Mouse (Mus musculus) kidney, adult 8-10 months (tissue): ENCODE results near the gene Zc3h4.
A peak's percentile ranks its signal among the peaks of the same experiment; 100 is the strongest.

Source experiments
- DNase-seq, 2 experiments: peaks; one replicate each; pipeline ENCODE4 v3.0.0; 2022

Gene Zc3h4

DNA sequence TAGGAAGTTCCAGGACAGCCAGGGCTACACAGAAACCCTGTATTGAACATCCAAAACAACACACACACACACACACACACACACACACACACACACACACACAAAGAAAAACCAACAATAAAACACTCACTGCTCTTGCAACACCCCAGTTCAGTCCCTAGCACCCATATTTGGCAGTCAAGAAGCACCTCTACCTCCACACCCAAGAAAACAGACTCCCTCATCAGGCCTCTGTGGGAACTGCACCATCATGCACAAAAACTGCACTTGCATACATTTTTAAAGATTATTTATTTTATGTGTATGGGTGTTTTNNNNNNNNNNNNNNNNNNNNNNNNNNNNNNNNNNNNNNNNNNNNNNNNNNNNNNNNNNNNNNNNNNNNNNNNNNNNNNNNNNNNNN lies 40.5 kb downstream of the Zc3h4 start:
- DNase-seq, result no peak

DNA sequence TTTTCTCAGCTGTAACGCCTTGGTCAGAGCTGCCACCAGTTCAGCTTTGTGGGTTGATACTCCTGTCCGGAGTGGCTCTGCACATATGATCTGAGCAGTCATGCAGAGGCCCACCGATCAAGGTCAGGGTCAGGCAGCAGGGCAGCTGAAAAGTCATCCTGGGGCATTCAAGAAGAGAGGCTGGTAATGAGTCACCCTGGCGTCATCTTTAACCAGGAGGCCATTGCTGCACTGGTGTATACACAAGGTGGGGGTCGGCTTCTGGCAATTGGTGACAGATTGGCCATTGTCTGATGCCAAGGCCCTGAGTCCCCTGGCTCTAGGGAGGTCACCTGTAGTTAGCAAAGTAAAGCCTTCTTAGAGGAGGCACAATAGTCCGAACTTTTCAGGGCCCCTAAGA lies 50.9 kb downstream of the Zc3h4 start:
- no peak for DNase-seq

DNA sequence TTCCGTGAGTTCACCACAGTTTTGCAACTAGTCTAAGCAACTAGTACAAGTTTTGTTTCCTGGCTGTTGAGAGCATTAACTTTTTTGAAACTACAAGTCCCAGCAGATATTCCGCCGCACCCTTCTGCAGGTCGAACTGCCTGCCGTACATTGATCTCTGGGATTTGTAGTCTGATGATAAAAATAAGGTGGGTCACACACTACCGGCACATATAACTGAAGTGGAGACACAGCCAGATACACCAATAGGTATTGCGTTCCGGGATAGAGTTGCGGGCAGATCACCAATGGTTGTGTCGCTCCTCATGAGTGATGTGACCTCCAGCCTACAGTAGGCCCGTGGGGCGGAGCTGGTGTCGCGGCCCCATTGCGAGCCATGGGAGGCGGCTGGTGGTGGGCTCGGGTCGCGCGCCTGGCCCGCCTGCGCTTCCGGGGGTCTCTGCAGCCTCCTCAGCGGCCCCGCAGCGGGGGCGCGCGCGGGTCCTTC lies 51.9 kb downstream of the Zc3h4 start, which contains the start of gene Tmem160:
Tmem160 (plus strand) TSS at position 193 of the 487 bp plus-strand sequence.
- DNase-seq, result peak; percentile 92 to 96

DNA sequence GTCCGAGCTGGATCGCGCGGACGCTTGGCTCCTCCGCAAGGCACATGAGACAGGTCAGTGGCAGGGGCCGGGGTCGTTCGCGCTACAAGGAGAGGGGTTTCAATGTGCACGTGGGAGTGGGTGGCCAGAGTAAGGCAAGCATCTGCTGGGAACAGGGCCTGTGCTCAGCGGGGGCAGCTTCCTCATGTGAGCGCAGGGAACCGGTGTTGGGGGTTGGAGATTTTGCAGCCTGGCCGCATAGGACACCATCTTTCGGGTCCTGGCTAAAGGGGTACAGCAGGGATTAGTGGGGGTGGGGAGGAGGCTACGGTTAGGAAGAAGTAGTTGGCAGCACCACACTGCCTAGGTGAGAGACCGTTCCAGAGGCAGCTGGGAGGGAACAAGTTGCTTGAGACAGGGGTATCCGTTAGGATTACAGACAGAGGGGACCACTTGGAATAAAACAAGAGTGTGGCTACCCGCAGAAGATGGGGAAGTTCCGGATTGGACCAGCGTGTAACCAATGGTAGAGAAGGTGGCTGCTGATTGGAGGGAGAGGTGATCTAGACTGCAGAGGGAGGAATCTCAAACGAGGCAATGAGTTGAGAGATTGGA lies 52.5 kb downstream of the Zc3h4 start:
- peak; percentile 44 to 50 for DNase-seq

DNA sequence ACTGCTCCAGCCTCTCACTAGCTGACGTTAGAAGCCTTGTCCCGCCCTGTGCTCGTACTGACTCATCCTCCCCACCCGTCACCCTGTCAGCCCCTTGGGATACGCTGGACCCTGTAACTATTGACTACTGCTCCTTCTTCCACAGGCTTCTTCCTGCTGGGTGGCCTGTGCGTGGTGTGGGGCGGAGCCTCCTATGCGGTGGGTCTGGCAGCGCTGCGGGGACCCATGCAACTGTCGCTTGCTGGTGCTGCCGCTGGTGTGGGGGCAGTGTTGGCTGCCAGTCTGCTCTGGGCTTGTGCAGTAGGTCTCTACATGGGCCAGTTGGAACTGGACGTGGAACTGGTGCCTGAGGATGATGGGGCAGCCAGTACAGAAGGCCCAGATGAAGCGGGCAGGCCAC lies 54.3 kb downstream of the Zc3h4 start:
- DNase-seq, result no peak

DNA sequence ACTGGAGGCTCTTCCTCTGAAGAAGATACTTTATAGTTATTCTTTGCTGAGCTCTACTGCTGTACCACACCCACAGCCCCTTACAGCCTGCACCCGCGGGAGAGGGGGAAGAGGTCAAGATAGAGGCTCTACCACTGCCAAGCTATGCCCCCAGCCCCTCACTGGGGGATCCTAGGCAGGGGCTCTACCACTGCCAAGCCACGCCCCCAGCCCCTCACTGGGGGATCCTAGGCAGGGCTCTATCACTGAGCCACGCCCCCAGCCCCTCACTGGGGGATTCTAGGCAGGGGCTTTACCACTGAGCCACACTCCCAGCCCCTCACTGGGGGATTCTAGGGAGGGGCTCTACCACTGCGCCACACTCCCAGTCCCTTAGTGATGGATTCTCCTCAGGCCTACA lies 55.6 kb downstream of the Zc3h4 start:
- DNase-seq, result no peak

DNA sequence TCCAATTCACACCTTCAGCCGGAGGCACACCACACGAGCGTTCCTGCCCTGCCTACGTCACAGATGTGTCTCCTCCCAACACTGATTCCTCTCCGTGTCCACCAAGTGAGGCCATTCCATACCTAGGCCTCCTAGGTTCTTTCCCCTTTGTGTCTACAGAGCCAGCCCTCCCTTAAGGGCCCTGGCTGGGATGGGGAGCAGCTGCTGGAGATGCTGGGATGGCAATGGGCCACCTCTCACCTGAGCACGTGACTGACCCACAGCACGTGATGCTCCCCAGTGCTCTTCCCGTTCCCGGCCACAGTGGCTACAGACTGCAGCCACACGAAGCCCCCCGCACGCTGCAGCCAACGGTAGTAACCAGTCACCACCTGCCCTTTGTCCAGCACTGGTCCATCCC lies 59.9 kb downstream of the Zc3h4 start:
- DNase-seq, result no peak

DNA sequence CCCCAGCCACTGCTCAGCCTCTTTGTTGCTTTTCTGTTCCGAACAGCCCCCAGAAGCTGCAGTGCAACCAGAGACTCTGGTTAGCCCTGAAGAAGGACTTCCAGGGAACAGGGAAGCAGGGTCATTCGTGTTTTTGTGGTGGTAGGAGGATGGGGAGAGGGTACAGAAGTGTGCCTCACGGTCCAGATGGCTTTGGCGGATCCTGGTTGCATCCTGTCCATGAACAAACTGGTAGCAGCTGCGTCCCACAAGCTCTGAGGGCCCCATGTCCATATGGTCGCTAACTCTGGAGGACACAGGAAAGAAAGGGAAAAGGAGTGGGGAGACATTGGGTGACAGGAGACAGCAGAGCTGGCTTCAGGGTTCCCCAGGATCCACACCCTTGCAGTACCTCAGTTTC lies 60.4 kb downstream of the Zc3h4 start:
- no peak for DNase-seq

DNA sequence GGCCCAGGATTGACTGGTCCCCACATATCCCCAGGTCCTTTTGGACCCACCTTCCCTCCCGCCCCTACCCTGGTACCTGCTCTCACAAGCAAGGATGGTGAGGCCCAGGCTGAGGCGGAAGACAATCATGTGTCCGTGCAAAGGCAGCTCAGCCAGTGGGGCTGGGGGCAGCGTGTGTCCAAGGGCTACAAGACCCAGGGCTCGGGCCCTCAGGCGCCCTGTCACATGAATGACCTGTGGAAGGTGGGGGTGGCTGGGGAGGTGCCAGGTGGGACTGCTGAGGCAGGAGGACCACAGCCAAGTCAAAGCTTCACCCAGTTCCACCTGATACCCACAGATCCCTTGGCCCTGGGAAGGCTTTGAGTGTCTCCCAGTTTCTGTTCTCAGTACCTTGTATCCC lies 61.0 kb downstream of the Zc3h4 start:
- no peak for DNase-seq

DNA sequence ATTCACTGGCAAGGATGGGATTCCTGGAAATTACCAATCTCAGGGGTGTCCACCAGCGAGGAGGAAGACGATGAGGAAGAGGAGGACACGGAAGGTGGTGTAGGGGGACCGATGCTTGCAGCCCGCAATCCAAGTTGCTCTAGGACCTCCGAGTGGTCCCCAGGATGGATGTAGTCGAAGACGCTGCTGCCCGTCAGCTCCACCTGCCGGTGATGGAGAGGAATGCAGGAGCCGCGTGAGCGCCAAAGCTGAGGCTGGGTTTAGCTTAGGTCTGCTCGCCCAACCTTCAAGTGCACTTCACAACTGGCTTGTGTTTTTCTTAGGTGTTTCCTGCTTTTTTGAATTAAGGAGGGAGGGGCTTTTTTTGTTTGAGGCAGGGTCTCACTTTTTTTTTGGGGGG lies 62.5 kb downstream of the Zc3h4 start:
- DNase-seq, result peak; percentile 61 to 82

DNA sequence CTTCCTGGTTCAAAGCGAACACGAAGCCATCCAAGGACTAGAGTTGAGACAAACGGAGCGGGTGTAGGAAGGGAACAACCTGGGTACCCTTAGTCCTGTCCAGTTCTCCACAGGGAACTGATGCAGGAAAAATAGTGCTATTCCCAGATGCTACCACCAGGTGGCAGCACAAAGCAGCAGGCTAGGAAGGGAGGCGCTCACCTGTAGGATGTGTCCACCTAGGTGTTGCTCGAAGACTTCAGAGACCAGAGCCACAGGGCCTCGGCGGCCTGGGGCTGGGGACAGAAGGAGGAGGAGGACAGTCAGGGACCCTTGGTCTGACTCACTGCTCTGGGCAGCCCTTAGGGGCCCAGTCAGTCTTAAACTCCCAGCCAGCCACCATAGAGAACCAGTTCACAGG lies 64.5 kb downstream of the Zc3h4 start:
- peak; percentile 45 to 79 for DNase-seq

DNA sequence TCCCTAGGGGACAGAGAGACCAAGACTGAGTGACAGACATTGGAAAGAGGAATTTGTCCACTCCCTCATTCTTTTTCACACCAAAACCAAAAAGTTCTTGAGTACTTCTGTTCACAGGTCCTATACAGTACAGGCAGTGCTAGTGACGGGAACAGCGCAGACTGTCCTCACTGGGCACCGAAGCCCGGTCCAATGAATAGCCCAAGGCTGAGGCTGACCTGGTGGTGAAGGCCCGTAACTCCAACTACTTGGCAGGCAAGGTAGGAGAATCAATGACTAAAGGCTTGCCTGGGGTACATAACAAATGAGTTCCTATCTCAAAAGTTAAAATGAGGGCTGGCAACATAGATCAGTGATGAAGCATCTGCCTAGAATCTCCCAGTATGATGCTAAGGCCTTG lies 64.9 kb downstream of the Zc3h4 start:
- DNase-seq, result no peak

DNA sequence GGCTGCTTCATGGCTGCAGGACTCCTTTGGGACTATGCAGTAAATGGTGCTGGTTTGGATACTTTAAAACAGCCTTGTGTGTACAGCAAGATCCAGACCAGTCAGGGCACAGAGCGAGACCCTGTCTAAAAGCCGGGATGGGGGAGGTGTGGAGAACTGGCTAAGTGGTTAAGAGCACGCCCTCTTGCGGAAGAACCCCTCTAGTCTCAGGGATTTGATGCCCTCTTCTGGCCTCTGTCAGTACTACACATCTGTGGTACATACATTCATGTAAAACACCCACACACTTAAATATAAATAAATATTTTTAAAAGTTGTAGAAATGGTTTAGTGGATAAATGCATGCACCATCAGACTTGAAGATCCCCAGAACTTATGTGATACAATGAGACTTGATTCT lies 65.9 kb downstream of the Zc3h4 start:
- no peak for DNase-seq

DNA sequence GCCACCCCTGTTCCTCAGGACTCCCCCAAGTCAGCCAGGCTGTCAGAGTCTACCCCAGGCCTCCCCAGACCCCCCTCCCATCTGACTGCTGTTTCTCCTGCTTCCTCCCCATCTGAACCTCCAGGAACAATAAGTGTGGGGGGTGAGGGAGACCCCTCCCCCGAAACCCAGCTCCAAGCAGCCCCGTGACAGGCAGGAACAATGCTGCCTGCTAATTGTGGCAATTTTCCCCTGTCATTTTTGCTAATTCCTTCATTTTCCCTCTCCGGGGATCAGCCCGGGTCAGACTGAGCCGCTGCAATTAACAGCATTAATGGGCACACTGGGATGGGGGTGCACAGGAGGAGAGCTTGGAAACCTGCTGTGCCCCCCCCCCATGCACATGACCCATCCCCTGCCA lies 67.4 kb downstream of the Zc3h4 start:
- DNase-seq, result no peak

DNA sequence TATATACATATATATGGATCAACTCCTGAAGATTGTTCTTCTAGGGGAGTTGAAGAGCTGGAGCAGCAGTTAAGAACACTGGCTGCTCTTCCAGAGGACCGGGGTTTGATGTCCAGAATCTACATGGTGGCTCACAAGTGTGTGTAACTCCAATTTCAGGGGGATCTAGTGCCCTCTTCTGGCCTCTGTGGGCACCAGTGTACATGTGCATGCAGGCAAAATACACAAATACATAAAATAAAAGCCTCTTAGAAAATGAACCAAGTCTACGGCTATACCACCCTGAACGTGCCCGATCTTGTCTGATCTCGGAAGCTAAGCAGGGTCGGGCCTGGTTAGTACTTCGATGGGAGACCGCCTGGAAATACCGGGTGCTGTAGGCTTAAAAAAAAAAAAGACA lies 70.8 kb downstream of the Zc3h4 start:
- no peak for DNase-seq

DNA sequence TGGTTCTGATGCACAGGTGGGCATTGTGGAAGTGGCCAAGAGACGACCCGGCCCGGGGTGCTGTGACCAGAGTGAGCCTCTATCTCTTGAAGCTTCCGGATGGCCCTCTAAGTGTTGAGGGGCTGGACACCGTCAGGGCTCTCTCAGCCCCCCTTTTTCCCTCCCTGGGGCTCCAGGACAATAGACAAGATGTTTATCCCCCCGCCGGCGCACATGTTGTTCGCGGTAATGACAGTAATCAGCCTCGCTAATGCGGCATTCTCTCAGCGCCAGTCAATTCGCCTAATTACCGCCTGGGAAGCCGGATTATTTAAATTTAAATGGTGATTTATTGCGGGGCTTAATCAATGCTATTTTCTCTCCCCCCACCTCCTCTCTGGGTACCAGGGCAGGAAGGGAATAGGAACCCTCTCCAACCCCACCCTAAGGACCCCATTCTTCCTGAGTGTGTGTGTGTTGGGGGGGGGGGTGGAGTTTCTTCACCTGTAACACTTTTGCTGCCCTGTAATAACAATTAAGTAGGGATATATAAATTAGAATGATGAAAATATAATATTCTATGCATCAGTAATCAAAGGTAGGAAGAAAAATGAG lies 71.5 kb downstream of the Zc3h4 start:
- DNase-seq, result no peak

DNA sequence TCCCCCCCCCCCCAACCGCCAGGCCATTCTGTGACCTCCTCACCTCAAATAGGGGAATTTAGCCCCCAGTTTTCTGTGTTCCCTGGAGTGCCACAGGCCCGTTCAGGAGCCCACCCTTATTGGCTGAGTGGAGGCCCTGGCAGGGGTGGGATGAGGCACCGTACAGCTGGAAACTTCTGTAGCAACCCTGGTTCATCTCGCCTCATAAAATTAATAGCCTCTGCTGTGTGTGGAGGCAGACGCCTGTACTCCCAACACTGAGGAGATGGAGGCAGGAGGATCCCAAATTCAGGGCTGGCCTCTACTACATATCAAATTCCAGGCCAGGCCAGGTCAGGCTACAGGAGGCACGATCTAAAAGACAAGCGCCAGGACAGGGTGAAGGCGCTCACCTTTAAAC lies 73.1 kb downstream of the Zc3h4 start:
- DNase-seq, result no peak

DNA sequence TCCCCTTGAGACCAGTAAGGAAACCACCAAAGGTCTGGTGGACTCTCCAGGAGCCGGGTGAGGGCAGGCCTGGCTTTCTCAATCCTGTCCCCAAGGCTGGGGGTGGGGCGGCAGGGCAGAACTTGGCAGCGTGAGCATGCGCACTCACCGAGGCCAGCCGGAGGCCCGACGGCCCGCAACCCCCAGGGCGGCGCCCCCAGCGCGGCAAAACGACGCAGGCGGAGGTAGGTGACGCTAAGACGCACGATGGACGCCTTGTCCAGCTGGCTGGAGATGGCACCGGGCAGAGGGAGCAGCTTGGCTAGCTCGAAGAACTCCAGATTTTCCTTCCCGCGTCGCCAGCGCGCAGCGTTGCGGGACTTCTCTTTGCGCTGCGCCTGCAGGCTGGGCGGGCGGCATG lies 73.7 kb downstream of the Zc3h4 start:
- DNase-seq, result no peak

DNA sequence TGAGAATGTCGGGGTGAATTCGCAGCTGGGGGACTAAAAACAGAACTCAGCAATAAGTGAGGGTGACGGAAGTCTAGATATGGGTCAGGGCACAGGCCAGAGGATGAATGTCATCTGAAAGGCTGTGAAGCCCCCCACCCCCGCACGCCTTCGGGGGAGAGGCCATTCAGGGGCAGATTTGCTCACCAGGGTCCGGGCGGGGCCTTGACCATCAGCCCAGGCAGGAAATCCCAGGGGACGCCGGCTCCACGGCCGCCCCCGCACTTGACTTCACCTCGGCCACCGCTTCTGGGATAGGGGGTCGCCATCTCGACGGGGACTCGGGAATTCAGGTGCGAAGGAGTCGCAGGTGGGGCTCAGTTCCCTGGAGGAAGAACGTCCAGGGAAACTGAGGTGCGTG lies 74.6 kb downstream of the Zc3h4 start:
- no peak for DNase-seq

DNA sequence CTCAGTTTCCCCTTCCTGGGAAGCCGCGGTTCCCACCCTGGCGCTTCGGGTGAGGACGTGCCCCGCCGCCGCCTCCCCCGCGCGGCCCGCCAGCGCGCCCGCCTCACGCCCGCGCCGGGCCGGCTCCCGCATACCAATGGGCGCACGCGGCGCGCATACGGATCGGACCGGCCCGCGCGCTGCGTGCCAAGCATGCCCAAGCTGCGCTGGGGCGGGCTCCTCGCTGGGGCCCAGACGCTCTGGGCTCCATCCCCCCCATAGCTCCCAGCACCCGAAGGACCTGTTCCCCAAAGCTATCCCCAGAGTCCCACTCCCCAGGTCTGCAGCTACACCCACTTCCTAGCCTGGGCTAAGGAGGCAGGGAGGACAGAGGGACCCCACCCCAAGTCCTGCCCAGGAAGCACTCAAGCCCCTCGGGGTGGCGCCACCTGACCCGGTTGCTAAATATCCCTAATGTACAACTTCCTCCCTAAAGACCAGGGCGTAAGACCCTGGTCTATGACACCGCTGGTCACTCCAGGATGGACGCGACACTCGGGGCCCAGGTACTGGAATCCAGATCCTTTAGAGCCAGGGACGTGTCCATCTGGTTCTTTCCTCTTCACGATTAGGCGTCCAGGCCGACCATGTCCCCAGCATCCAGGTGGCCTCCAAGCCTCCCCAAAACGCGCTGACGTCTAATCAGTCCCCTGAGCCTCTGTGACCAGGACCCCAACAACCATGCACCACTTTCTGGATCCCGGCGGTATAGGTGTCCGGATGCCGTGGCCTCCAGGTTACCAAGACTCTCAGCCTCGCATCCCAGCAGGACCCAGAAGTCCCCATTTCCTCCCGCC lies 75.3 kb downstream of the Zc3h4 start:
- no peak for DNase-seq

DNA sequence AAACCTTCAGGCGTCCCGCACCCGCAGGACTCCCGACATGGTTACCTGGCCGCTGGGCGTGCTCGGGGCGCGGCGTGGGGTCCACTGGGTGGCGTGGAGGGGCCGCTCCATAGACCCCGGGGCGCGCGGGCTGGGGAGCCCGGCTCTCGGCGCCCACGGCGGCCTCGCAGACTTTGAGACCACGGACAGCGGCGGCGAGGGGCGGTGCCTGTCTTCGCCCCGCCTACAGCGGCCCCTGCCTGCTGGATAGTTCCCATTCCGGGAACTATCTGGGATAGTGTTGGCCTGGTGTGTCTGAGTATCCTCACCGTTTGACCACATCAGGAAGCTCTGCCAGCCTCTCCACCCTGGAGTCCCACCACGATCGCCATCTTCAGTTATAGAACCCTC lies 75.9 kb downstream of the Zc3h4 start:
- DNase-seq, result no peak

DNA sequence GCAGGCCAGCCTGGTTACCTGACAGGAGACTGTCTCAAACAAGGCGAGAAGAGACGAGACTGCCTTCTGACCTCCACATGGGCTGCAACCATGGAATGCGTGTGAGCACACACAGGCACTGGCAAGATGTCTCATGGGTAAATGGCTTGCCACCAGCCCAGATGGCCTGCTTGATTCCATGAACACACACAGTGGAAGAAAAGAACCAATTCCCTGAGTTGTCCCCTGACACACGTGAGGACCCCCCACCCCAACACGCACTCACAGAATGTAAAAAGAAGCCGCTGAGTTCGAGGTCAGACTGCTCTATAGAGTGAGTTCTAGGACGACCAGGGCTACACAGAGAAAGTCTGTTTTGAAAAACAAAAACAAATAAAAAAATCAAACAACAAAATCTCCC lies 76.9 kb downstream of the Zc3h4 start, which contains the start of gene Npas1:
Npas1 (minus strand) TSS at position 101 of the 400 bp plus-strand sequence.
- no peak for DNase-seq
